Mouse (Mus musculus) brain, embryonic 18.5 days (tissue): ENCODE results near the gene Tmem266.

ENCODE experiments used
- DNase-seq: peaks from one replicate; pipeline ENCODE4 v3.0.0-alpha.2; 2012; ENCODE audit warnings: low read depth, low spot score

Gene Tmem266

GRCm38 (mm10) chr9:55329401-55329800 lies 2.7 kb downstream of the Tmem266 start:
- DNase-seq = no peak

DNA sequence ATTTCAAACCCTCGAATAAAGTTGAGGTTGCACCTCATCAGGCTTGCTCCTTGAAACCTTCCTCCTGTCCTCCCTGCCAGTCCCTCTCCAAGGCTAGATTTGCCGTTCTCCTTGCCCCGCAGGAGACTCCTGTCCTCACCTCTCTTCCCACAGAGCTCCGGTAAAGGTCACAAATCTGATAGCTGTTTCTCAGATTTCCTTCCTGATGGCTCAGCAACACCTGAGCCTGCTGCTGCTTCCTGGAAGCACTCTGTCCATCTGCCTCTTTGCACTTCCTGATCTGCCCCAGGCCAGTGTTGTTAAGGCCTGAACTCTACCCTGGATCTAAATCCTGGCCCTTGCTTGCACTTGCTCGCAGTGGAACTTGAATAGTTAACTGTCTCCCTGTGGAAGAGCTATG lies 5.8 kb downstream of the Tmem266 start:
- DNase-seq = no peak

GRCm38 (mm10) chr9:55332949-55333348 lies 6.2 kb downstream of the Tmem266 start:
- DNase-seq = no peak

- DNase-seq = no peak
Observed at GRCm38 (mm10) chr9:55344165-55344564, 17.5 kb downstream of the Tmem266 start.

DNA sequence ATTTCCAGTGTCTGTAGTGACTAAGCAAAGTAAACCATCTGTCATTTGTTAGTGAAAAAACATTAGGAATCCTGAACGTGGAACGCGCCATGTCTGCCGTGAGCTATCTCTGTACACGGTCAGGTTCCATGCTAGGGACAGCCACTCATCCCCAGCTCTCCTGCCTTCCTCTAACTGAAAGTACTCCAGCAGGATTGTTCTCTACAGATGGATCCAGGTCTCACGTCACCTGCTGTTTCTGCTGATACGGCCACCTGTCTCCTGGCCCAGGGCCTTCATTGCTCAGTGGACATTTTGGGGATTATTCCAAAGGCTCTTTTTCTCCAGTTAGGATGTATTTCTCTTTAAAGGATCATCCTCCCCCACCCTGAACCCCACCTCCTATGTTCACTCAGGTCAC lies 18.6 kb downstream of the Tmem266 start:
- no peak for DNase-seq

DNA sequence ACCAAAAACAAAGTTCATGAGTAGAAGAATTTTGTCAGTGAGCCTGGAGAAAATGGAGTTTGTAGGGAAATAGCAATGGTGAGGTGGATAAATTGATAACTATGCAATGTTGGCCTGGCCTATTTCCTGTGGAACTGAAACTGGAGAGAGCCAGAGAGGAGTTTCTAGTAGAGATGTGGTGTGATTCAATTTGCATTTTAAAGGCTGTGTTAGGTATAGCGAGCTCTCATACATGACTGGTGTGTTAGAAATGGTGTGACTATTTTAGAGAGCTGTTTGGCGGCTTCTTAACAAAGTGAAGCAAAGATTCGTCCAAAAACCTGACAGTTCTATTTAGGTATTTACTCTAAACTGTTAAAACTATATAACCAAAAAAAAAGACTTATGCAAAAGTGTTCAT lies 22.0 kb downstream of the Tmem266 start:
- no peak for DNase-seq

- DNase-seq = no peak
Observed at GRCm38 (mm10) chr9:55354686-55355085, 28.0 kb downstream of the Tmem266 start.

GRCm38 (mm10) chr9:55355270-55355834 lies 28.6 kb downstream of the Tmem266 start:
- no peak for DNase-seq

GRCm38 (mm10) chr9:55357164-55357563 lies 30.5 kb downstream of the Tmem266 start:
- DNase-seq = no peak

- no peak for DNase-seq
Observed at GRCm38 (mm10) chr9:55360372-55360771, 33.7 kb downstream of the Tmem266 start.

DNA sequence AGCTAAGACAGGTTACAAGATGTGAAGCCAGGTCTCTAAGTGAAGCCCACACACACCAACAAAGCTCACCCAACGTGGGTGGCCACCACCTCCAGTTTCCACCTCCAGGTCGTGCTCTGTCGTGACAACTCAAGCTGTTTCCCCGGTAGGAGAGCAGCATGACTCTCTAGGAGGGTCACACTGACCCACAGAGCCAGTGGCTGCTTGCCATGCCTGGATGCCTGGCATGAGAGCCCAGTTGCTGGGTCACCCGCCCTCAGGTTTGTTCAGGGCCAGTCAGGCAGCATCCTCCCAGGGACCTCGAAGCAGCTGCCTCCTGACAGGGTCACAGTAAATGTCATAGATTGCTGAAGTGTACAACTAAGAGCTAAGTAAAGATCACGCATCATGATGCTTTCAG lies 34.1 kb downstream of the Tmem266 start:
- DNase-seq = no peak

DNA sequence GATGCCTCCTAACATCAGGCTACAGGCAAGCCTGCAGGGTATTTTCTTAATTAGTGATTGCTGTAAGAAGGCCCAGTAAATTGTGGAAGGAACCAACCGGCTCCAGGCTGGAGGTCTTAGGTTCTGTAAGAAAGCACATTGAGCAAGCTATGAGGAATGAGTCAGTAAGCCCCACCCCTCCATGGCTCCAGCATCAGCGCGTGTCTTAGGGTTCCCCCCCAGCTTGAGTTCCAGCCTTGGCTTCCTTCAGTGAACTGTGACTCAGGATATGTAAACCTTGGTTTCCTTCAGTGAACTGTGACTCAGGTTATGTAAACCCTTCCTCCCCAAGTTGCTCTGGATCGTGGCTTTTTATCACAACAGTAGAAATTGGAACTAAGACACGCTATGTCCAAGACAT lies 35.3 kb downstream of the Tmem266 start:
- DNase-seq = no peak

DNA sequence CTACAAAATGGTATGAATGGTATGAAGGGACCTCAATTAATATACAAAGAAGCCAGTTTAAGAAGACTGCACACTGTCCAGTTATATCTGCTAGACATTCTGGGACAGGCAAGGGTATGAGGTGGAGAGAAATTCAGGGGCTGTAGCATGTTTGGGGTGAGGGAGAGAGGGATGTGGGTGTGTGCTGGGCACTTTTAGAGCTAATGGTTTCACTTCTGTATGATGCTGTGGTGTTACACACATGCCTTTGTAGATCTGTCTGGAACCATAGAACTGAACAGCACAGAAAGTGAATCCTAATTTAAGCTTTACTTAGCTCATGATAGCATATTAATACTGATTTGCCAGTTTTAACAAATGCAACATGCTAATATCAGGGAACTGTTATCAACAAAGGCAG lies 37.0 kb downstream of the Tmem266 start:
- no peak for DNase-seq

GRCm38 (mm10) chr9:55368011-55368410 lies 41.3 kb downstream of the Tmem266 start:
- no peak for DNase-seq

DNA sequence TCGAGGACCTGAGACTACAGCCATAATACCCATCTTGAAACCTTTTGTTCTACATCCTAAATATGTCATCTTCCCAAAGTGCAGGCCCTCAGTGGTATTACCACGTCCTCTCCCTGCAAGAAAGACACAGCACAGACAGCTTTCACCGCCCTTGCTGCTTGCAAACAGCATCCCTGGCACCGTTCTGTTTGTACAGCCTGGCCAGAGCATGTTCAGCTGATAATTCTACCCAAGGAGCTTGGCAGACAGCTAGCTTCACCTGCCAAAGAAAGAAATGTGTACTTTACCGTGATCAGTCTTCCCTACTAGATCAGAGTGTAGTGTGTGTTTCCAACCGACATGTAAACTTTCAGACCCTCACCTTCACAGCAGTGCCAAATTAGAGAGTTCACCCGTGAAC lies 45.2 kb downstream of the Tmem266 start:
- DNase-seq = no peak

- DNase-seq = no peak
Observed at GRCm38 (mm10) chr9:55377603-55378250, 51.0 kb downstream of the Tmem266 start.

- DNase-seq = no peak
Observed at GRCm38 (mm10) chr9:55381456-55381855, 54.7 kb downstream of the Tmem266 start.

- no peak for DNase-seq
Observed at GRCm38 (mm10) chr9:55382441-55382840, 55.7 kb downstream of the Tmem266 start.

- DNase-seq = no peak
Observed at GRCm38 (mm10) chr9:55386117-55386516, 59.4 kb downstream of the Tmem266 start.

GRCm38 (mm10) chr9:55387862-55388505 lies 61.3 kb downstream of the Tmem266 start:
- no peak for DNase-seq

DNA sequence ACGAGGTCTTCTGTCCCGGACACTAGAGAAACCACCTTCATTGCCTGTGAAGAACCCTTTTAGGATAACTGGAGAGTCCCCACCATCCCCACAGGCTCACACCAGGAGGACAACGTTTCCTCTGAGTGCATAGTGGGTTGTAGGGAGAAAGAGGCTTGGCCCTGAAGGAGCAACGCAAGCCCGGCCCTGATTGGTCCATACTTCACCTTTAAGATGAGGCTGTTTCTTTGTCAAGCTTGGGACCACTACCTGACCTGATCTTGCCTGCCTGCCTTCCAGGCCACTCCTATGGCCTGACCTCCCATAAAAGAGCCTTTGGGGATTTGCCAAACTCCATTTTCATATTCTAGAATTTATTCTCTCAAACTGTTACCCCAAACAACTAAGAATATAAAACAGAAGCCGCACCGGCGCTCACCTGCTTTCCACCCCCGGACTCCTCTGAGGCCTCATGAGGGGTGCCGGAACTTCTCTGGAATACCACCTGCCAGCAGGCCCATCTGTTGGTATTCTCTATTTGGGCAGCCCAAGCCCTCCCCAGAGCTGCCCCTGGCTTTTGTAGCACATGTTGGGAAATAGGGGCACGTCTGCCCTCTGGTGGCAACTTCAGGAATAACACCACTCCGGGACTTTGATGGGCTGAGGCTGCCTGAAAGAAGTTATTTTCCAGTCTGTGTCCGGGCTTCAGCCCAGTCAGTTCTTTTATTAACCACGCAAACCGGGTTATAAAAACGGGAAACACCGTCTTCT lies 65.4 kb downstream of the Tmem266 start:
- peak; percentile 26 for DNase-seq

DNA sequence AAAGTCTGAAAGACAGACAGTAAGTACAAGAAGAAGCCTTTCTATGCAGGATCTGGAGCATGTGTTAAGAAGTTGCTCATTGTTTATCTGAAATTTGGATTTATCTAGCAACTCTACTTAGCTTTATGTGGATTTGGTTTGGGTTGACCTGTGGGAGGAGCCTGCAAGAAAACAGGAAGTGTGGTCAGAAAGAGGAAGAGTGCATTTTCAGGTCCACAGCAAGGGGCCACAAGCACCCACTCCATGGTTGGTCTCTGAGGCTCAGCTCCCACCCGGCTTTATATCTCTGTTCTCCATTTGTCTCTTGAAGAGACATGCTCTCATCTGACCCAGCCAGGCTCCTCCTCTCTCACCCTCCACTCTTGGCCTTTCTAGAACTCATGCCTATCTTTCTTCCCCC lies 68.9 kb downstream of the Tmem266 start:
- no peak for DNase-seq
